Mouse (Mus musculus) kidney, adult 8-10 months (tissue): ENCODE measurements around the gene Sars.

ENCODE experiments used
- DNase-seq, 2 experiments: peaks; one replicate each; pipeline ENCODE4 v3.0.0; 2022

Gene Sars

DNA sequence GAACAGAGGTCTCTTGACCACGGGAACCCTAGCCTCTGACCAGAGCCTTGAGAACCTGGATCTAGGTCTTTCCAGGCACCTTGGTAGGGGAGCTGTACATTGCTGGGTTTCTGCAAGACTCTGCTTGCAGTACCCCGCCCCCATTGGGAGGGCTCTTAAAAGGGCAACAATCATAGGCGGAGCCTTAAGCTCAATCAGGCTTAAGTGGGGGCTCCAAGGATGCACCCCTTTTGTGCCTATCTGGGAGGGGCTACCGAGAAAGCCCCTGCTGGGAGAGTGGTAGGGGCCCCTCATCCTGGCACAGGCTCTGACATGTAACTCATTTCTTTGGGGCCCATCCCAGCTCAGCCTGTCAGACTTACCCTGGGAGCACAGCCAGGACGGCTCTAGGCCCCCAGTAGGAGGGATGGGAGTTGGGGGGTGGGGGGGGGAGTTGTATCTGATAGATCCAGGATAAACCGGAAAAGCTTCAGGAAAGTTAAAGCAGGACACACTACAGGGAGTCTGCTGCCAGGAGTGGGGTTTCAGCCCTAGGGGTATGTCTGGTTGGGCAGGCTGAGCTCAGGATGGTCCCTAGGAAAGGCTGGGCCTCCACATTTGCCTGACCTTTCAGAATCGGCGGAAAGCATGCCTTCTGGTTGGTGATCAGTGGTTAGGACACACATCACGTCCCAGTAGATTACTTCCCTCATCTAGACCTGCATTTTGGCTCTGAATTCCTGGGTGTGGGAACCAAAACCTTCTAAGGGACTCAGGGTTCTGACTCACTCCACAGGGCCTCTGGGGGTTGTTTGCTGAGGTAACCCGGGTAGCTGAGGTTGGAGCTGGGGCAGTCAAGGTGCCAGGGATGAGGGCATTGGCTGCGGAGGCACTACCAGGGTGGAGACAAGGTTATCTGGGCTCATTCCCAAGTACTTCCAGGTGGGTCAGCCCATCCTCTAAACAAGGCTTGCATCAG is 20.9 kb downstream of the Sars start:
- DNase-seq: peak in 1 of 2 experiments; percentile 57

DNA sequence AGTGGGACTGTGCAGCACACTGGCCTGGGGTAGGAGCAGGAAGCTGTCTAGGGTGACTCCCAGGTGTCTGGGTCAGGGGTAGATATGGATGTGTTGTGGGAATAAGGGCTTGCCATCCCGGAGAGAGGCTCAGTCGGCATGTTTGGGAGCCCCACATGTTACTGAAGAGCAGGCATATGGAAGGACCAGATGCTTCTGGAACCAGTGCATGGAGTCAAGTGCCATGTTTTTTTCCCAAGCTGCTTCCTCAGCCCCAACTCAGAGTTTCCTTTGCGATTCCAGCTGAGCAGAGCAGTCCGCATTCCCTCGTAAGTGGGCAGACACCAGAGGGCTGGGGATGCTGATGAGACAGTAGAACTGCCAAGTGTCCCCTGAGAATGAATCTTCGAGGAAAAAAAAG is 22.0 kb downstream of the Sars start:
- DNase-seq: no peak

DNA sequence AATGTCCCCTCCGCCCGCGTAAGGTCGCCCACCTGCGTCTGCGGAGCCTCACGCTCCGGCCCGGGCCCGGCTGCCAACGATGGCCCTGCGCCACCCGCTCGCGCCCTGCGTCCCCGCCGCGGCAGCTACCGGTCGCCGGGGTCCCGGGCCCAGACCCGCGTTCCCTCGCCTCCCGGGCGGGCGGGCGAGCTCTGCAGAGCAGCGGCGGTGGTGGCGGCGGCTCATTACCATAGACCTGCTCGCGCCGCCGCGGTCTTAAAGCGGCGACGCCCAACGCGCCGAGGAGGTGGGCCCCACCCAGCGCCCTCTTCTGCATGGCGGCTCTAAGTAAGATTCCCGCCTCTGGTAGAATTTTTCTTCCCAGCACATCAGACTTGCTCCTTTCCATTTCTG is 29.2 kb downstream of the Sars start:
- DNase-seq: peak; percentile 68 to 75

DNA sequence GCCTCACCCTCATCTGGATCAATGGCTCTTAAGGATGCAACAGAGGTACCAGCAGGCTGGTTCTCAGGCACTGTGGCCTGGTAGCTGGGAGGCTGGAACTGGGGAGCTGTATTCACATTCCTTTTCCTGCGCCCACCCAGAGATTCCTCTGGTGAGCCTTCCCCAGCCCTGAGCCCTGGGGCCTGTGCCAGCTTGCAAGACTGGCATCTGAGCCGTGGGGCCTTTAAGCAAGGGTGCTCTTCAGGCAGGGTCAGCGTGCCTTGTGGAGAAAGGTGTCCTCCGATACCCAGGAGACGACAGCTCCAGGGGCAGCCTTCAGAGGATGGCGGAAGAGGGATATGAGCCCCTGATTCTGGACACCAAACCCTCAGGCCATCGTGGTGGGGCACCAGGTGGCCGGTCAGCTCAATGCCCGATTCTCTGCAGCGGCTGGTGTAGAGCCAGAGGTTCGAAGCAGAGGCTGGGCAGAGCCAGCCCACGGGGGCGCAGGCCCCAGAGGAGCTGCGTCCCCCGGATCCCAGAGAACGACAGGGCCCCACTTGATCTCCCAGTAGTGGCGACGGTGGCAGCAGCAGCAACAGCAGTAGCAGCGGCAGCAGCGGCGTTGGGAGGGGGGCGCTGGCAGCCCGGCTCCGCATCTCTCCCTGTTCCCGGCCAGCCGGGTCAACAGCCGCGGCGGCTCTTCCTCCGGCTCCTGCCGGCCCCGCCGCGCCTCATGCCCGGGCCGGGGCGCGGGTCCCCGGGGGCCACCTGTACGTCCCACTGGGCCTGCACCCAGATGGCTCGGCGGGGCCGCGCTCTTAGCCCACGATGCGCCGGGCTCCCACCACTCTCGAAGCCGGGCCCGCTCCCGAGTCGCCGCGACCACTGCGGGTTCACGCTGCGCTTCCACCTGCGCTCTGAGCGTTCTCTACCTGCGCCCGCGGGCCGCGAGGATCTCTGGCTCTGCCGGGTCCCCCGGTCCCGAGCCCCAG is 29.9 kb downstream of the Sars start, which contains the start of gene Celsr2:
Gene Celsr2, minus strand, starts transcription at position 696 of the 974 bp plus-strand sequence.
- DNase-seq: no peak

DNA sequence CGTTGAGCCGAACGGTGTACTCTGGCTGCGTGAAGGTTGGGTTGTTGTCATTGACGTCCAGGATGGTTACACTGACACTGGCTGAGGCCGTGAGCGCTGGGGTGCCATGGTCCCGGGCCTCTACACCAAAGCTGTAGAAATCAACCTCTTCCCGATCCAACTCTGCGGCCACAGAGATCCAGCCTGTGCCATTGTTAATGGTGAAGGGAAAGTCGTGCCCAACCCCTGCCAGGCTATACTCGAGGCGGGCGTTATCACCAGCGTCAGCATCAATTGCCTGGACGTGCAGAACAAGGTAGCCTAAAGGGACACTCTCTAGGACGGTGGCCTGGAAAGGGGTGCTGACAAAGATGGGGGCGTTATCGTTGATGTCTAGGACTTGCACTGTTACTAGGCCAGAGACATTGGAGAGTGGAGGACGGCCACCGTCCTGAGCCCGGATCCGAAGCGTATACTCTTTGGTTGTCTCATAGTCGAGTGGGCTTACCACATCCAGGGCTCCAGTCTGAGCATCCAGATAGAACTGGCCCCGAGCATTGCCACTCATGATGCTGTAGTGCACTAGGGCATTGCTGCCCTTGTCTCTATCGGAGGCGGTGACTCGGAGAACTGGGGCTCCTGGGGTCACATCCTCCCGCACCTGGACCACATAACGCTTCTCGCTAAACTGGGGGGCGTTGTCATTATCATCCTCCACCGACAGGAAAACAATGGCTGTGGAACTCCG is 31.2 kb downstream of the Sars start:
- DNase-seq: no peak

DNA sequence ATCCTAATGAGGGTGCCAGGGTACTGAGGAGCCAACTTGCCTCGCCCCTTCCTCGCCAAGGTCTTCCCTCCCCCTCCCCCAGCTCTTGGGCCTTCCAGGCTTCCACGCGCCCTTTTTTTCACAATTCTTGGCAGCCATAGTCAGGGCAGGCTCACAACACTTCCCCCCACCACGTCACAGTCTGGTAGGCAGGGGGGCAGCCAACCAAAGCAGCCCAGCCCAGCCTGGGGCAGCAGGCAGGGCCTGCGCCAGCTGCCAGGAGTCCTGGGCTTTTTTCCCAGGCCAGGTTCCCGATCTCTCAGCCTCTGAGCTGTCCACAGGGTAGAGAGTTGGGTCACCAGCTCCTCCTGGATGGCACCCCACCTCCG is 33.3 kb downstream of the Sars start:
- peak; percentile 91 to 95 for DNase-seq

DNA sequence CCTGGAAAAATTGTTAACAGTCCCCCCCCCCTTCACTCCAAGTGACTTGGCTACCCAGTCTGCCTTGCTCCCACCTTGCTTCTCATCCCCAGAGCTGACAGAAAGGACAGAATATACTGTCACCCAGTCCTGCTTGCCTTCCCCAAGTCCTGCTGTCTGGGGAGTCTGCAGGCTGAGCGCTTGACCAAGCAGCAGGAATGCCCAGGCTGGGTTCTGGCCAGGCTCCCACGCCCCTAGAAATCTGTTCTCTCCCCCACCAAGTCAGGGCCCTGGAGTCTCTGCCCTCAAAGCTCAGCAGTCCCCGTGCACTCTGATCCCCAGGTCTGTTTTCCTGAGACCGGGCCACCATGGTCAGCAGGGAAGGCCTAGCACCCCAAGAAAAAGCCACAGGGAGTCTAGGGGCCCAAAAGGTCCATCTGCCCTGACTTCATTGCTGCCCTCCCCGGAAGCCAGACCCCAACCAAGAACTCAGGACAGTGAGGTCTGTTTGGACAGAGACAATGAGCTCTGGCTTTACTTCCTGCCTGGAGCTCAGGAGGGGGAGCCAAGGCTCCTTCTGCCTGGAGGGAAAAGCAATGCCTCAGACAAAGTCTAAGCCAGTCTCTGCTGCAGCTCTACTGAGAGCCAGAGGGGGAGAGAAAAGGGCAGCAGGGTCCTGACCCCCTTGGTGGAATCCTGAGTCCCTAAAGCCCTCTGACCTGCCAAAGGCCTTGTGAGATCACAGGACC is 33.8 kb downstream of the Sars start:
- peak; percentile 92 for DNase-seq

DNA sequence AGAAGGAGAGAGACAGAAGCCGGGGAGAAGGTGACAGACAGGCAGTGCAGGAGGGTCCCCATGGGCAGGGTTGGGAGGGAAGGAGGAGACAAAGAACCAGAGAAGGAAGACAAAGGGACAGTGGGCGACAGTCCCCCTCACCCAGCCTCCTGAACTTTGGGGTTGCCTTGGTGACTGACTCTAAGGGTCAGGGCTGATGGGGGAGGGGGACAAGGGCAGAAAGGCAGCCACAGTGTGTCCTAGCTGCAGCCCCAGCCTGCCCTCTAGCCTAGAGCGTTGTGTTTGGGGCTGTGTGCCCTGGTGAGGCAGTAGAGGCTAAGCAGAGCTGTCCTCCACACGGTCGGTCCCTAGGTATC is 34.7 kb downstream of the Sars start:
- DNase-seq: no peak

DNA sequence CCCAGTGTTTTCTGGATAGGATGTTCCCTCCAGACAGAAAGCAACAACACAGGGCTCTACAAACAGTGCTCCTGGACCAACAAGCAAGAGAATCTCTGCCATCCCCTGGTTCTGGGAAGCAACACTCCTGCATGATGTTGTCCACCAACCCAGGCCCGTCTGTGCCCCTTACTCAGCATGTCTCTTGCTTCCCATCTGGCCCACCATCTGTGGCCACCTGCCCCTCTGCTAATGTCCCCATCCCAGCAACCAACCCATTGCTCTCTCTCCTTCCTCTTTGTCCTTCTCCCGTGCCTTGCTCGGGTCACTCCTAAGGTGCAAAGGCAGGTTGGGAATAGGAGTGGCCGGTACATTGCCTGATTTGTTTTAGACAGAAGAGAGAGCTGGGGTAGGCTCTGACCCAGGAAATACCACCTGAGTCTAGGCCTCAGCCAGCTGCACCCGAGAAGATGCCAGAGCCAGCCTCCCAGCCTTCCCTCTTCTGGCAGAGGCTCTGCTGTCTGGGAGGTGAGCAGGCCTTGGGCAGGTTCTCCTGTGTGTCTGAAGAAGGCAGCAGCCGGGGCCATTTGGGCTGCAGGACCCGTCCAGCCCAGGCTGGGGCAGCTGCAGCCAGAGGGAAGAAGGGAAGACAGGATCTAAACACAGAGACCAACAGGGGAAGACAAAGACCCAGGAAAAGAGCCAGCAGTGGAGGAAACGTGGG is 35.2 kb downstream of the Sars start:
- peak in 1 of 2 experiments; percentile 51 for DNase-seq

DNA sequence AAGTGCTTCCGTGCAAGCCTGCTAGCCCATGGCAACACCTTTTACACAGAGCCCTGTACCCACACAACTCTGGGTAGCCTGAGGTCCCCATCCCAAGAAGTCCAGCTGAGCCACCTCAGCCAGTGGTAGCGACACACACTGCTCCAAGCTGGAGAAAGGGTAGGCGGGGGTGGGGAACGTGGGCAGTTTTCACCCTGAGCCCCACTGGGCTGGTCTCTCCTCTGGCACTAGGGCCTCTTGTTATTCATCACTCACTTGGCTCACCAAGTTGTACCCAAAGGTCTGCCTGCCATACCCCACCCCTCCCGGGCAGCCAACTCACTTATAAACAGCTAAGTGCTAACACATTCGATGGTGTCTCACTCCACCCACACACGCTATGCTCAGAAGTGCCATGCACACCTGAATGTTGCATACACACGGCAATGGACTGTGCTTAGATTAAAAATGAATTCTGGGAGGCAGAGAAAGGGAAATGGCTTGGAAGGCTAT is 36.4 kb downstream of the Sars start:
- DNase-seq: no peak

DNA sequence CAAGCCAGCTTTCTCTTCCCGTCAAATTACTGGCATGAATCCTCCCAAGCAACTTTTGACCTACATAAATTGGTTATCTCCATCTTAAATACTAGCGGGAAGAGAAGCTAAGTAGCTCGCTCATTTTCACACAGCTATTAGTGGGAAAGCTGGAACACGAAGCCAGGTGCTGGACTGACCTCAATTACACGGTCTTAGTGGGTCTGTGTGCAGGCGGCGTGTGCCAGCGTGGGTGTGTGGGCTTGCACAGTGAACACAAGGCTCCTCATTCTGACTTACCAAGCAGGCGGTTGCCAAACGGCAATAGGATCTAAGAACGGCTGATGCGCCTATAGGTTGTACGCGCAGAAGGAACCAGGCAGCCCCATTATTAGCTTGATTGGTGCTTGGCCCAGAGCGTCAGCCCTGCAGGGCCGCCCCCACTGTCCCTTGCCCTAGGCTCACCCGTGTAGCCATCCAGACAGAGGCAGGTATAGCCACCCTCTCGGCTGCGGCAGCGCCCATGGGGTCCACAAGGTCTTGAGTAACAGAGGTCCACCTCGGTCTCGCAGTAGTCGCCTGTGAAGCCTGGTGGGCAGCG is 38.6 kb downstream of the Sars start:
- no peak for DNase-seq

DNA sequence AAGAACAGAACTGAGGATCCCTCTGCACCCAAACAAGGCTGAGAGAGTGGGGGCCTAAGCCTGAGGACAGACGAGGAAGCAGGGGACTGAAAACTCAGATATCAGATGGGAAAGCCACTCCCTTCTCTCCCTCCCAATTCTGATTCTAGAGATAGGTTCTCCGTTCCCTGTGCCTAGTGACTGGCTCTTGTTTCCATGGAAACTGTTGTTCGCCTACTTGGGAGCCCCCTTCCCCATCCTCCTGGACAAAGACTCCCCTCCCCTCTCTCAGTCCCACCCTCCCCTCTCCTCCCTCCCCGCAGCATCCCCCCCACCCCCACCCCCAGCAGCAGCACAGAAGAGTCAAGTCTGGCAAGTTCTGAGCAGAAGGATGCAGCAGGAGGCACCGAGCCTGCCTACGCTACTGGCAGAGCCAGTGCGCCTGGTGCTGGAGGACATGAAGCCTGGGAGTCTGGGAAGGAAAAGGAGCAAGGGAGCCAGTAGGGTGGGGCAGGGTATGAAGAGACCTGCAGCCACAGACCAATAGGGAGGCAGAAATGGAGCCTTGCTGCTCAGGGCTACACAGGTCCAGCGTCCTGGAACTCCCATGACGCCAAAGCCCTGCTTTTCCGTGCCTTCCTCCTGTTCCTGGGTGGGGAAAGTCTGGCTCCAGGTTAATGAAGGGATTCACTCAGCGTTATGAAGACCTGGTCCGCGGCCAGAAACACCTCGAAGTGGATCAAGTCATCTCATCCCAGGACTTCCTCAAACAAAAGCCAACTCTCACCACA is 39.3 kb downstream of the Sars start:
- DNase-seq: no peak

DNA sequence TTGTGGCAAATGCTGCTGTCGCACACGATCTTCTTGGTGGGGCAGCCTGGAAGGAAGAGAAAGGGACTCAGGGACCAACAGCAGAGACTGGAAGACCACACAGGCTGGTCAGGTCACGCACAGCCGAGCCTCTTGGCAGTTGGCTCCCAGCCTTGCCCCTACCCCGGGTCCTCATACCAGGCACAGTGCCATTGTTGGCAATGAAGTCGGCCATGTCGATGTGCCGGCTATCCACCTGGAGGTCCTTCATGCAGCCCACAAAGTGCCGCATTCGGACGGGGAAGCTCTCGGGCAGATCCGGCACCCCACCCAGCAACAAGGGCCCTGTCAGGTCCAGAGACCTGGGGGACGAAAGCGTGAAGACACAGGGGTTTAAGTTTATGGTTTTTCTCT is 42.5 kb downstream of the Sars start:
- no peak for DNase-seq

DNA sequence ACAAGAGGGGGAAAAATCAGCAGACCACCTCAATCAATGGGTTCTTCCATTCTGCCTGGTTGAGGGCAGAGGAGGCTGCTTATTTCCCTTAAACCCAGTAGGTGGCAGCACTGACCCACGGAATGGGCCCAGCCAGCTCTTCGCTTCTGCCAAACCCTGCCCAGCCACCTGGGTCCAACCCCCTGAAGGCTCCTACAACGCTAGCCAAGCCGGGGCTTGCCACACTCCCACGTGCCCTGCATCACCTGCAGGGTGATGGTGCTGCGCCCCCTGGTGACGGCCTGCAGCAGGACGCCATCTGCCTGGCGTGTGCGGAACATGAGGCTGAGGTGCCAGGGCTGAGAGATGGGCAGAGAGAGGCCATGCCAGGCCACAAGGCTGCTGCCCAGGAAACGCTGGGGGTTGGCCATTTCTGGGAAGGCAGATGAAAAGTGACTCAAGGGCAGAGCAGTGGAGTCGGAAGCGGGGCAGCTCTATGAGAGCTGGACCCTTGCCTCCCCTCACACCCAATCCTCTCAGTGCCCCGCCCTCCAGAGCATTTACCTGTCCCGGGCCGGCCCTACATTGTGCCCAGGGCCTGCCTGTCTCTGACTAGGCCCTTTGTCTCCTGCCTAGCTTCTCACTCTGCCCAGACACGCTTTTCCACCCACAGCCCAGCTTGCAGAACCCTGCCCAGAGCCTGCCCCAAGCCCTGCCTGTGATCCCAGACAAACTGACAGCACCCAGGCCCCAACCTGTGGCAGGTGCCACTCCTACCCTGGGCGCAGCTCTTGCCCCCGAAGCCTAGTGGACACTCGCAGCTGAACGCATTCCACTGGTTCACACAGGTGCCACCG is 43.1 kb downstream of the Sars start:
- DNase-seq: peak; percentile 95 to 96

DNA sequence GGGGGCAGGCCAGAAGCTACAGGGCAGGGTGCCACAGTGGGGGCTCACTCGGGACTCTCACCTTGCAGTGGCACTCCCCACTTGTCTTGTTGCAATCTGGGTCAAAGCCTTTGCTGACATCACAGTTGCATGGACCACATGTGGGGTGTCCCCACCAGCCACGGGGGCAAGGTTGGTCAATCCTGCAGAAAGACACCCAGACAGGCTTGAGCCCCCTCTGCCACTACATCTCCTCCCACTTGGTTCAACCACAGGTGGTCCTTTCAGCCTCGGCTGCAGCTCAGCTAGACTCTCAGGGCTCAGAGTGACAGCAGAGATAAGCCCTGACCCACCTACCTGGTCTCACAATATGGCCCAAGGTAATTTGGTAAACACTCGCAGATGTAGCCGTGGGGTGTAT is 44.6 kb downstream of the Sars start:
- DNase-seq: no peak

DNA sequence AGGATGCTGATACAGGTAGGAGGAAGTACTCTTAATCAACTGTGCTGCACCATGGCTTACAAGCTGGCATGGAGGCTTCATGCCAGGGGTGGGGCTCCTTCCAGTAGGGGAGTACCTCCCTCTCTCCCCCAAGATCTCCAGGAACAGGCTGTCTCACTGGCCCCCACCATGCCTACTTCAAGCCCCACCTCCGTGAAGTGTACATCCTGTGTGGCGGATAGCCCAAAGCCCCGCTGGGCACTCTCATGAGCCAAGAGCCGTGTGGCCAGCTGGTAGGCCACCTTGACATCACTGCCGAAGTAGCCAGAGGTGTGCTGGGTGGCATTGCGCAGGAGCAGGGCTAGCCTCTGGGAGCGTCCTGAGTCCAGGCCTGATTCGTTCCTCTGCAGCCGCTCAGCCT is 46.7 kb downstream of the Sars start:
- DNase-seq: no peak

DNA sequence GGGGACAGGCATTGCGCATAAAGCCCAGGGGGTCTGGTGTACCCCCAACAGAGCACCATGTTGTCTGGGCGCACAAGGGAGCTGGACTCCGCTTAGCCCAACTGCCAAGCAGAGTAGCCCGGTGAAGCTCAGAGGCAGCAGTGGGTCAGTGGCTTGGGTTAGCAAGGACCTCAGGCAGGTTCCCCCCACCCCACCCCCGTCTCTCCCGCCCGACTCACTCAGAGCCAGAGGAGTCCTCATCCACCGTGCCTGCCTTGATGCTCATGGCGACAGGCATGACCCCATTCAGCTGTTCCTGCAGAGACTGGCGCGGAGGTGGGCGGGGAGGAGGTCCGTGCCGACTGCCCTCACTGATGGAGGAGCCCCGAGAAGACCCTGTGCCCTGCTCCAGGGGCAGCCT is 52.2 kb downstream of the Sars start:
- no peak for DNase-seq

DNA sequence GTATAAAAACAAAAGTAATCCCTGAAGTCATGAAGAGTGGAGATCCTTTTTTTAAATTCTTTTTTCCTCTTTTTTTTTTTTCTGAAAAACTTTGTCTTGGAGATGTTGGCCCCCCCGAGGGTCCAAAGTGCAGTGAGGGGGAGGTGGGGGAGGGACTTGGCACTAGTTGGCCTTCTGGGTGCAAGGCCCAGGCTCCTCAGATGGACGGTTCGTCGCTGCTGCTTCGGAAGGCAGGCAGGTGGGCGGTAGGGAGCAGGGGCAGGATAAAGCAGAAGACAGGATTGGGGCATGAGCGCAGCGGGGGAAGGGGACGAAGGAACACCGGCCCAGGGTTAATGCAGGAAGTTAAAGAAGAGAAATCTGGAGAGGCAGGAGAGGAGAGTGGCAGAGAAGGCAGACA is 52.7 kb downstream of the Sars start:
- peak; percentile 79 to 89 for DNase-seq

DNA sequence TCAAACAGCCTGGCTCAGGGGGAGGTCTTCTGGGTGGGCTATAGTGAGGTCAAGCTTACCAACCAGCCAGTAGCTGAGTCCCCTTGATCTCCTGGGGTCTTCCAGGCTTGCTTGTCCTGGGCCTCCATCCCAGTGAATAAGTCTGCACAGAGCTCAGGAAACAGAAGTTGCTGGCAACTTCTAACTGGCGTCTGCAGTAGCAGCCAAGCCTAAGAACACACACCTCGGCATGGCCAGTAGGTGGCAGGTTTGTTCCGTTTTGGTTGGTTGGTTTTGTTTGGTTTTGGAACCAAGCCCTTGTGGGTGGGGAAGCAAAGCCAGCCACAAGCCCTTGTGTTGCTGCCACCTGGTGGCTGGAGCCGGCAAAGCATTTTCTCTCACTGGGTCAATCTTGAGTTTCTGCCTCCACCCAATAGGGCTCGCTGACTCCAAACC is 55.9 kb downstream of the Sars start:
- peak; percentile 95 to 98 for DNase-seq
